Mouse (Mus musculus): Measurements from ENCODE around the gene Necap2.
A peak's percentile ranks its signal among the peaks of the same experiment; 100 is the strongest.

The Necap2 gene

DNA sequence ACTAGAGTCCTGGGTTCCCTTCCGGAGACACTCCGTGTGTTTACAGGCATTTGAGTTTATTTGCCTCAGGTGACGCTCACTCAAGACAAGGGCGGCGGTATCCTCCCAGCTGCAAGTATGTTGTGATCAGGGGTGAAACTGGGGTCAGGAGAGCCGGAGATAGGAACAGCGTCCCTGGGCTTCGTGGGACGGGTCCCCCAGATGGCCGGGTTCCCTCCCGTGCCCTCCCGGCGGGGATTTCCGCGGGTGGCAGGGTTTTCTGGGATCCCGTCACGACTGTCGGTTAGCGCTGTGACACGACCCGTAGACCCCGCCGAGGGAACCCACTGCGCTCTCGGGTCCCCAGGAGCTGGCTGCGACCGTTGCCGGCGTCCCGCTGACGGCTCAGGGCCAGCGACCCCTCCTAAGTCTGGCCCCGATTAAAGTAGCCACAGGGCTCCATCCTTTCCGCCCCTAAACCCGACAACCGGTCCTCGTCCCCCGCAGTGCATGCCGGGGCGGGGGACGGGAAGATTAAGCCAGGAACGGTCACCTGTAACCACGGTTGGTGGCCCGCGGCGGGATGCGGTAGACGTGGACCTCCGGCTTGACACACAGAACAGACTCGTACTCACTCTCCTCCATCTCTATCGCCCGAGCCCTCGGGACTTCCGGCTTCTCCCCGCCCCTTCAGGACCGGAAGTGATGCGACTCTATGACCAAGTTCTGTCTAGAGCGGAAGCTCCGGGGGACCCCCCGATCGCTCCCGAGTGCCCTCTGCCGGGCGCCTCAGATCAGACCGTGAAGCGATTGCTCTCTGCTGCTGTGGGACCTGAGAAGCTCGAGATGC is at the start of gene Necap2:
Gene Necap2, minus strand, starts transcription at position 677 of the 829 bp plus-strand sequence.
- peak; percentile 93 for DNase-seq

- DNase-seq: no peak
Observed at GRCm38 (mm10) chr4:141123065-141123464, 44.9 kb upstream of the Necap2 start.

GRCm38 (mm10) chr4:141122663-141123062 is 44.5 kb upstream of the Necap2 start:
- no peak for DNase-seq

DNA sequence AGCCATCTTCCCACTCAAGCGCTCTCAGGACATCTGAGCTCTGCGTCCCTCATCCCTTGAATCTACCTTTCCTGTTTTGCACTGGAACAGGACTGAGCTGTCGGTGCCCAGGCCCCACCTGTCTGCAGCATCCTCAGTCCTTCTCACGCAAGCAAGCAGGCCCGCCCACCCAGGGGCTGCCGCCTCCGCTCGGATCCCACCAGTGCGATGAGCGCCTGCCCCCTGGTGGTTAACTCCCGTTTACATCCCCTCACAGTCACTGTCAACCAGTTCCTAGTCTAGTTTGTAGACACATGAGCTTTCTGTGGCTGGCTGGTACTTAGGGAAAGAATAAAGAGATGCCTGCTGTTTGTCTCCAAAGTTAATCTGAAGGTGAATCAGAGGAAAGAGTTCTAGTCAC is 42.5 kb upstream of the Necap2 start:
- no peak for DNase-seq

GRCm38 (mm10) chr4:141118691-141119090 is 40.5 kb upstream of the Necap2 start:
- DNase-seq: no peak

GRCm38 (mm10) chr4:141115398-141115797 is 37.2 kb upstream of the Necap2 start:
- DNase-seq: no peak

DNA sequence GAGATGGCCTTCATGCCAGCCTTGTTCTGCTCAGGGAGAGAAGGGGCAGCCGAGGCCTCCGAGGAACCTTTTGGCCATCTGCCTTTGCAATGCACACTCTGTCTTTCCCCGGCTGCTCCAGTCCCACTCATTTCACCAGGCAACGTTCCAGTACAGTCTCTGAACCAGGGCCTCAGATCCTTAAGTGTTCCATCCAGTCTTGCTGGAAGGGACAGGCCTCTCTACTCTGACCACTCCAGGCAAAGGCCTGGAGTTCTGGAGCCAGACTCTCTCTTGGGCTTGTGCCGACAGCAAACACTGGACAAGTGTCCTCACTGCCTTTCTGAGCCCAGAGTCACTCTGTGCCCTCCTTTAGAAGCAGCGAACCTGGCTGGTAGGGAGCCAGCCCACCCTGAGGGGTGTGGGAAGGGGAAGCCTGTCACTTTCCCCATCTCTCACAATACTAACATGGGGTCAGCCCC is 36.4 kb upstream of the Necap2 start:
- DNase-seq: no peak

DNA sequence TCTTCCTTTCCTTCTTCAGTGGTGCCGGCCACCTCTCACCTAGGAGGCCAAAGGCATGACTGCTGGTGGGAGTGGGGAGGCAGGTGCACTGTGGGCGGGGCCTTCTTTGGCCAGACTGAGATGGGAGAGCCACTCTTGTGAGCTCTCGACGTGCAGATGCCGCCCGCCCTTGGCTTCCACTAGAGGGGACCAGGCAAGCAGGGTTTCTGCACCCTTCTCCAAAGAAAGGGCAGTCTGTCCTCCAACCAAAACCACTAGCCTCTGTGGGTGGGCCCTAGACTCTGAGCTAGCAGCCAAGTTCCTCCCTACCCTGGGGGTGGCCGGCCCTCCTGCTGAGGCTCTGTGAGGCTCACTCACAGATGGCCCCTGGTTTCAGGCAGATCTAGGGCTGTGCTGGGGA is 35.7 kb upstream of the Necap2 start:
- no peak for DNase-seq

DNA sequence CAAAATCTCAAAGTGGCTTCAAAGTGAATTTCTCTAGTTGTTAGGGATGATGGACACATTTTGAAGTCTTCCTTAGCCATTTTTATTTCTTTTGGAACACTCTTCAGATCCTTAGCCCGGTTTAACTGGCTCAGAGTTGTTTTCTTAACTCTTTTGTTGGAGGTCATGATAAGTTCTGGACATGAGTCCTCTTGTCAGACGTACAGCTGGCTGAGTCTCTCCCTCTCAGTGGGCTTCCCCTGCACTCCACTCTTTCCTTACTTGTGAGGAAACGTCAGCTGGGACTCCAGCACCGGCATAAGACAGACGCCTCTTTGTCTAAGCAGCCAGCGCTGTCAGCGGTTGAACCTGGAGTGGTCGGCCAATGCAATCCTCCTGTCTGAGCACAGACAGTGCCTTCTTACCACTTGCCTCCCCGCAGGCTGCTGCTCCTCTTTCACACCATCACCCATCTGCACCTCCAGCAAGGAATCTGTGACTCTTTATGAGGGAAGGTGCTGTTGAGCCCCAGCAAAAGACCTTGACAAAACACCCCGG is 30.1 kb upstream of the Necap2 start:
- DNase-seq: no peak

DNA sequence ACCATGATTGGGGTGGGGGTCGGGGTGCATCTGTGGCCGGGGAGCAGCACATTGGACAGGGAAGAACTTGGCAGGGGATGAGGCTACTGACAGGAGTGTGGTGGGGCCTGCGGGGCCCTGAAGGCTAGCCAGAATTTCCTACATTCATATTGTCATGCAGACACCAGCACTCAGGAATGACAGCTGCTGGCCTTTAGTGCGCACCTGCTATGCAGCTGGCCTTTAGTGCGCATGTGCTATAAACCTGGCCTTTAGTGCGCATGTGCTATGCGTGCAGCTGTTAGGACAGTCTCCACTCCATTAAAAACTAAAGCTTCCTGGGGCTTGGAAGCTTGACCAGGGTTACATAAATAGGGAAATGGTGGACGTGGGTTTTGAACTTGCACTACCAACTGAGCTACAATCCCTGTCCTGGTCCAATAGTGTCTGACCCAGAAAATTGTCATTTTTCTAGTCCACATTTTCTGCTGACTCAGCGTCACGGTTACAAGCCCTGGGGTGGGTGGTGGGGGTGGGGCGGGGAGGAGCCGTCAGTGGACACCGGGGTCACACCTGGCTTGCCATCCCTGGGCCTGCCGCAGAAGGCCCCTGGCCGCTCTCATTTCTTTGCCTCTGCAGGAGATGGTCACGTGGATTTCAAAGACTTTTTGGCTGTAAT is 28.5 kb upstream of the Necap2 start:
- DNase-seq: no peak

DNA sequence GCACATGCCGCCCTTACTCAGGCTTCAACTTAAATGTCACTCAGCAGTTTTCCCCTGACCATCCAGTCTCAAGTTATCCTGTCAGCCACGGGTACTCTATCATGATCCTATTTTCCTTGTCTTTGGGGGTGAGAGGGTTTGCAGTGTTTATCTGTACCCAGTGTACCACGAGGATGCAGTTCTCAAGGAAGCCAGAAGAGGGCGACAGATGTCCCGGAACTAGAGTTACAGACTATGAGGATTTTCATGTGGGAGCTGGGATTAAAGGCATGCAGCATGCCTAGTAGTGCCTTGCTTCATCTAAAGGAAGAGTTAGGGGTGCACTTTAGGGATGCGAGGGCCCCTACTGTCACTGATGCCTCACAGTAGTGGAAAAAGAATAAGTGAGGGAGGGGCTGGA is 23.7 kb upstream of the Necap2 start:
- DNase-seq: no peak

DNA sequence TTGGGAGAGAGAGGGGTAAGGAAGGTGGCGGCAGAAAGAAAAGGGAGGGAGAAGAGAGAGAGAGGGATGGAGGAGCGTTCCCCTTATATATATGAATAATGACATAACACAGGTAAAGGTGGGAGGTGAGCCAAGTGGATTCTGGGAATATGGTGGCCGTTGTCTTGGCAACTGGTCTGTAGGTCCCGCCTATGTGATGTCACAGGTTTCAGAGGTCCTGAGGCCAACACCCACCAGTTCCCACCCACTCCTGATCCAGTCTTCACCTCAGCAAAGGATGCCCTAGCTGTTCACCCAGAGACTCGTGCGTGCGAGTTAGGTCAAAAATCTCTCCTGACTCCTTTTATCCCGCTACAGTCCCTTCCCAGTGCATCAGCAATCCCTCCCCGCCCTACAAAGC is 23.1 kb upstream of the Necap2 start:
- no peak for DNase-seq

DNA sequence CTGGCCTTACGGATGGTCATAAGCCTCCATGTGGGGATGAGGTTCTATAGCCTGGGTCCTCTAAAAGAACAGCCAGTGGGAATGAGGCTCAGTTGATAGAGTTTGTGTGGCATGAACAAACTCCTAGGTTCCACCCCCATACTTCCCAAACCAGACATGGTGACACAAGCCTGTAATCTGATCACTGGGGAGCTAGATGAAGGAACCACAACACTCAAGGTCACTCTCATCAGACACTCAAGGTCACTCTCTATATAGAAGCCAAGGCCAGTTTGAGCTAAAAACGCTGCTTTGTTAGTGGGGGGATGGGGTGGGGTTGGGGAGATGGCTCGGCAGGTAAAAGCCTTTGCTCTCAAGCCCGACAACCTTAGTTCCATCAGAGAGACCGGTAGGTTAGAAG is 21.8 kb upstream of the Necap2 start:
- DNase-seq: no peak

DNA sequence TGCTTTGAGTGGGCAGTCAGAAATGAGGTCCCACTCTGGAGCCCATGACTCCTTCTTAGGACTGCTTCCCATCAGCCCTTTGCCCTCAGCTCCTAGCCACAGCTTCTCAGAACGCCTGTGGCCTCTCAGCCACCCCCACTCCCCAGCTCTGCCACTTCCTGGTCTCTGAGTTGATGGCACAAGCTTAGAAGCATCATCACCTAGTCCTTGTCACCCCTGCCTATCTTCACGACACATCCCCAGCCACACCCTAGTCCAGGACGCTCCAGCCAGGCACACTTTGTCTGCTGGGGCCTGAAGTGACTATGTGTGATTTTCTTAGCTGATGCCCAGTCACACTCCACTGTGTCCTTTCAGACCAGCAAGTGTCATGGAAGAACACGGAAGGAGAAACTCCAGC is 20.8 kb upstream of the Necap2 start:
- DNase-seq: no peak

GRCm38 (mm10) chr4:141096710-141097109 is 18.6 kb upstream of the Necap2 start:
- DNase-seq: no peak

DNA sequence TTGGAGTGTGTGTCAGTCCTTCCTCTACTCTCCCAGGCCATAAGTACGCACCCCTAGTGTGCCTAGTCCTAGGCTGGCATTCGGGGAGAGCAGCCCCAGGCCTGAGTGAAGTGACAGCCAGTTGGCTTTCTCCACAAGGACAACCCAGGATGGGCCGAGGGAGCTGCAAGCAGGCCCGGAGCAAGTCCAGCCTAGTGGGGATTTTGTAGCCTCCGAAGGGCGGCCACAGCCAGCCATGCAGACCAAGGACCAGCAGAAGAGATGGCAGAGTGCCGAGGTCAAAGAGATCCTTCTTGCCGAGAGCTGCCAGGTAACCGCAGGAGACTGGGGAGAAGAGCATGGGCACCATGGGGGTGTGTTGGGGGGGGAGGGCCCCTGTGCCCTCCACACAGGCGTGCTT is 16.9 kb upstream of the Necap2 start:
- DNase-seq: no peak

DNA sequence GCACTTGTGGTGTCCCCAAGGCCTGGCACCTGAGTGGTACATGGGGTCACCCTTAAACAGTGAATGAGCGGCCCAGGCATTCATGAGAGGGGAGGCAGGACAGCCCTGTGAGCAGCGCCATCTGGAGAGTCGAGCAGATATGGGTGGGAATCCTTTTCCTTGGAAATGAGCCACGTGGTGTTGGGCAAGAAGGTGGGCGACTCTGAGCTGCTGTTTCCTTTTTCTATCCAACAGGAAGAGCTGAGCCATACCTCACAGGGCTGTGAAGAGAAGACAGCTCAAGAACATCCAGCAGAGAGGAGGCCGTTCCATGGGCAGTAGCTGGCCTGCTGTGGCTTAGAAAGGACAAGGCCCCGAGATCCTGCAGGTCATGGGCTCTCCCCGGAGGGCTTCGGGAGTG is 10.6 kb upstream of the Necap2 start:
- DNase-seq: no peak

- DNase-seq: no peak
Observed at GRCm38 (mm10) chr4:141088033-141088432, 9.9 kb upstream of the Necap2 start, which contains the start of gene Spata21. TSS of gene Spata21 (plus strand) at chr4:141088333.

GRCm38 (mm10) chr4:141086862-141087261 is 8.7 kb upstream of the Necap2 start:
- DNase-seq: no peak

DNA sequence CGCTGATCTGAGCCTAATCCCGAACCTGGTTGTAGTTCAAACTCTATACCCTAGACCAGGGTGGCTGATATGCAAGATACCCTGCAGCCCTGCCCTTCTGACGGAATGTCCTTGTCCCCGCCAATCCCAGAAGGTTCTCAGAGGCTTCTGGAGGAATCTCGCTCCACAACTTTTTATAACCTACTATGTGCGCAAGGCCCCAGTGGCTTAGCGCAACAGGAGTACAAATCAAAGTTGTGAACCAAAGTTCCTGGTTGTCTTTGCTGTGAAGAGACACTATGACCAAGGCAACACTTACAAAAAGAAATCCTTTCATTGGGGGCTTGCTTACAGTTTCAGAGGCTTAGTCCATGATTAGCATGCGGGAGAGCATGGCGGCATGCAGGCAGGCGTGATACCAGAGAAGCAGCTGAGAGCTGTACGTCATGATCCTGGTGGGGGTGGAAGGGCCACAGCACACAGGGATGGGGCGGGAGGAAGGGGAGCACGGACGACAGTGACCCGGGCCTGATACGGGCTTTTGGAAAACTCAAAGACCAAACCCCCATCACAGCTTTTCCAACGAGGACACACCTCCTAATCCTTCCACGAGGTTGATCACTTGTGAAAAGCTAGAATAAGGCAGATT is 467 bp upstream of the Necap2 start:
- peak; percentile 20 for DNase-seq

DNA sequence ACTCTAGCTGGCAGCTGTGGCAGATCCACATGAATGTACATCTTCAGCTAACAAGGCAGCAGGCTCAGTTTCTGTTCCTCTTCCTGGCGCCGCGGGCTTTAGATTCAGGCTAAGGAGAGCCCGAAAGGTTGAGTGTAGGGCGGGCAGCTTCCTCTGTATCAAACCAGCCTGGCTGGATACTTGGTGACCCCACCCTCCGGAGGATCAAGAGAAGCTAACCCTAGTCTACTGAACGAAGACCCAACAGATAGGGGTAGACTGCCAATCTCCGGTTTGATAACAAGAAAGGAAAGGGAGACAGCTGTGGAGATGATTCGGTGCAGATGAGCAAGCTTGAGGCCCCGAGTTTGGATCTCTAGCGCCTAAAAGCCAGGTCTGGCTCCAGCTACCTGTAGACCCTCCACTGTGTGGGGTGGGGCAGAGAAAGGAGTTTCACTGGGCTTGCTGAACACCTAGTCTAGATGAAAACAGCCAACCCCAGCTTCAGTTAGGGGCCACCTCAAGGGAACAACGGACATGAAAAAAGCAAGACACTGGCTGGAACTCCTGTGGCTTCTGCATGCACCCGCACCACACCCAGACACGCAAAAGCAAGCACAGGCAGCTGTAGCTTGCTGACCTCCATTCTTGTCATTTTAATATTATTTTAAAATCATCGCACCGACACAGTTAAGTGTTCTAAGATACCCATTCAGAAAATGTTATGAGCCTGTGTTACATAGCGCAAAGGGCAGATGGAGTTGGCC is 1.2 kb downstream of the Necap2 start:
- peak; percentile 11 for DNase-seq

DNA sequence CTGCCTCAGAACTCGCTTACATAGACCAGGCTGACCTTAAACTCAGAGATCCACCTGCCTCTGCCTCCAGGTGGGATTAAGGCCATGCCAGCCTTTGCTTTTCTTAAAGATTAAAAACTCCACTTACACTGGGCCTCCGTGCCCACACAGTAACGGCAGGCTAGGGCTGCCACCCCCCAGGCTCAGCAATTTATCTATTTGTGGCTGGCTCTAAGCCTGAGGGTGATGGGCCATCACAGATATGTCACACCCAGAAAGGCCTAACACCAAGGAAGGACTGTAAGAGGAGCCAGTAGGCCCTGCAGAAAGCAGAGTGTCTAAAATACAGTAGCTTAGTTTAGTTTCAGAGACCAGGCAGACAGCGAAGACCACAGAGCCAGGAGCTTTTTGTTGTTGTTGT is 4.0 kb downstream of the Necap2 start:
- DNase-seq: no peak

DNA sequence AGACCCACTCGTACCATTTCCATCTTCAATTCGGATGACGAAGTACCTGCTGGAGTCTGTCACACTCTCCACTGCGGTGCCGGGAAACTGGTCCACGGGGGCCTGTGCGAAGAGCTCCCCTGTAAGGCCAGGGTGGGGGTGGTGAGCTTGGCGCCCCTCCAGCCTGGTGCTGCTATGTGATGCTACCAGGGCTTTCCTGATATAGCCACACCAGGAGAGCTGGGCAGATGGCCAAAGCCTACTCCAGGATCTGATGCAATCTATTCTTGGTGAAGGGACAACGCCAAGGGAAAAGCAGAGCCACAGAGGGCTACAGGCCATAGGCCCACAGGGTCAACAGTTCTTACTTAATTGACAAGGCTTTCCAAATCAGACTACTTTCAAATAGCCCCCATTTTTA is 4.5 kb downstream of the Necap2 start:
- peak; percentile 44 for DNase-seq
